Mouse (Mus musculus): ENCODE measurements around the gene Olfr645. TPM values are rescaled to one million over a fixed set of nuclear protein-coding genes. Genes with fewer than 3 reads are reported as not detected.

Olfr645 gene
- polyA plus RNA-seq, 1 experiment from 2014 or later, result not detected

GRCm38 (mm10) chr7:104035145-104035544 lies 50.1 kb downstream of the Olfr645 start, which contains the start of gene Olfr641:
Gene Olfr641 (plus strand): TSS chr7:104035445.
- H3K9ac ChIP-seq (ENCODE audit: low read depth, low read length), result no peak within 1 kb of the TSS
- no peaks in the 10 kb centered on the region for H3K4me1 ChIP-seq (ENCODE audit: control insufficient read depth, insufficient read depth, low read length)
- WGBS, result 76% methylated on average over 1 of the region's 1 CpGs
- no peaks in the 10 kb centered on the region for H3K27me3 ChIP-seq (replicated peaks; ENCODE audit: control insufficient read depth, insufficient read depth, low read length)
- H3K27ac ChIP-seq (ENCODE audit: low read length), result no peak within 1 kb of the TSS
- H3K36me3 ChIP-seq (ENCODE audit: control insufficient read depth, insufficient read depth, low read length), result no peaks in the 10 kb centered on the region
- no peak within 1 kb of the TSS for H3K4me3 ChIP-seq (ENCODE audit: low read length)
- no peak within 1 kb of the TSS for H3K4me2 ChIP-seq (ENCODE audit: low read depth, low read length)
- H3K9me3 ChIP-seq (ENCODE audit: control insufficient read depth, low read length), result no peaks in the 10 kb centered on the region
- ATAC-seq, result no peak

Other genes with a start within 250 kb of the Olfr645 start
- gene Hbb-bh2, start 244.9 kb downstream of the Olfr645 start, polyA plus RNA-seq (2015; fragmentation: Nextera tagmentation; extraction: Ambion mirVana), result not detected in 2 replicates
- 0.64 and 1.2 TPM in 2 replicates for gene Hbb-bh1, start 242.3 kb downstream of the Olfr645 start, polyA plus RNA-seq (2015; fragmentation: Nextera tagmentation; extraction: Ambion mirVana)
- 30.0 and 42.2 TPM in 2 replicates for gene Hbb-y, start 232.2 kb downstream of the Olfr645 start, polyA plus RNA-seq (2015; fragmentation: Nextera tagmentation; extraction: Ambion mirVana)
- gene Olfr66, start 199.2 kb downstream of the Olfr645 start, polyA plus RNA-seq (2015; fragmentation: Nextera tagmentation; extraction: Ambion mirVana), result not detected in 2 replicates
- gene Olfr64, start 191.0 kb downstream of the Olfr645 start, polyA plus RNA-seq (2015; fragmentation: Nextera tagmentation; extraction: Ambion mirVana), result not detected in 2 replicates
- gene Olfr65, start 182.0 kb downstream of the Olfr645 start, polyA plus RNA-seq (2015; fragmentation: Nextera tagmentation; extraction: Ambion mirVana), result not detected in 2 replicates
- gene Olfr631, start 156.6 kb downstream of the Olfr645 start, polyA plus RNA-seq (2015; fragmentation: Nextera tagmentation; extraction: Ambion mirVana), result not detected in 2 replicates
- not detected in 2 replicates for gene Olfr632, start 151.1 kb downstream of the Olfr645 start, polyA plus RNA-seq (2015; fragmentation: Nextera tagmentation; extraction: Ambion mirVana)
- gene Olfr633, start 141.0 kb downstream of the Olfr645 start, polyA plus RNA-seq (2015; fragmentation: Nextera tagmentation; extraction: Ambion mirVana), result not detected in 2 replicates
- not detected in 2 replicates for gene Olfr635, start 114.3 kb downstream of the Olfr645 start, polyA plus RNA-seq (2015; fragmentation: Nextera tagmentation; extraction: Ambion mirVana)
- not detected in 2 replicates for gene Olfr638, start 86.7 kb downstream of the Olfr645 start, polyA plus RNA-seq (2015; fragmentation: Nextera tagmentation; extraction: Ambion mirVana)
- not detected in 2 replicates for gene Olfr639, start 68.2 kb downstream of the Olfr645 start, polyA plus RNA-seq (2015; fragmentation: Nextera tagmentation; extraction: Ambion mirVana)
- gene Olfr640, start 59.9 kb downstream of the Olfr645 start, polyA plus RNA-seq (2015; fragmentation: Nextera tagmentation; extraction: Ambion mirVana), result not detected in 2 replicates
- not detected in 2 replicates for gene Olfr641, start 50.0 kb downstream of the Olfr645 start, polyA plus RNA-seq (2015; fragmentation: Nextera tagmentation; extraction: Ambion mirVana)
- gene Olfr642, start 32.8 kb downstream of the Olfr645 start, polyA plus RNA-seq (2015; fragmentation: Nextera tagmentation; extraction: Ambion mirVana), result not detected in 2 replicates
- gene 4930516K23Rik, start 24.0 kb downstream of the Olfr645 start, polyA plus RNA-seq (2015; fragmentation: Nextera tagmentation; extraction: Ambion mirVana), result not detected in 2 replicates
- gene Olfr644, start 13.6 kb downstream of the Olfr645 start, polyA plus RNA-seq (2015; fragmentation: Nextera tagmentation; extraction: Ambion mirVana), result not detected in 2 replicates
- not detected in 2 replicates for gene Olfr646, start 19.4 kb upstream of the Olfr645 start, polyA plus RNA-seq (2015; fragmentation: Nextera tagmentation; extraction: Ambion mirVana)
- not detected in 2 replicates for gene Ubqln5, start 44.4 kb upstream of the Olfr645 start, polyA plus RNA-seq (2015; fragmentation: Nextera tagmentation; extraction: Ambion mirVana)
- gene Olfr643, start 51.9 kb upstream of the Olfr645 start, polyA plus RNA-seq (2015; fragmentation: Nextera tagmentation; extraction: Ambion mirVana), result not detected in 2 replicates
- not detected in 2 replicates for gene Ubqln3, start 57.8 kb upstream of the Olfr645 start, polyA plus RNA-seq (2015; fragmentation: Nextera tagmentation; extraction: Ambion mirVana)
- gene Ubqlnl, start 65.1 kb upstream of the Olfr645 start, polyA plus RNA-seq (2015; fragmentation: Nextera tagmentation; extraction: Ambion mirVana), result not detected in 2 replicates
- not detected in 2 replicates for gene Olfm5, start 79.4 kb upstream of the Olfr645 start, polyA plus RNA-seq (2015; fragmentation: Nextera tagmentation; extraction: Ambion mirVana)
- 0.11 and 0.20 TPM in 2 replicates for gene Olfr648, start 97.9 kb upstream of the Olfr645 start, polyA plus RNA-seq (2015; fragmentation: Nextera tagmentation; extraction: Ambion mirVana)
- not detected in 2 replicates for gene Olfr649, start 110.5 kb upstream of the Olfr645 start, polyA plus RNA-seq (2015; fragmentation: Nextera tagmentation; extraction: Ambion mirVana)
- gene Trim6, start 133.3 kb upstream of the Olfr645 start, polyA plus RNA-seq (2015; fragmentation: Nextera tagmentation; extraction: Ambion mirVana), result 0.78 and 1.2 TPM in 2 replicates
- 2.0 and 2.6 TPM in 2 replicates for gene Trim34a, start 159.0 kb upstream of the Olfr645 start, polyA plus RNA-seq (2015; fragmentation: Nextera tagmentation; extraction: Ambion mirVana)
- gene Trim5, start 202.6 kb upstream of the Olfr645 start, polyA plus RNA-seq (2015; fragmentation: Nextera tagmentation; extraction: Ambion mirVana), result 0.33 and 0.47 TPM in 2 replicates
- gene Trim12a, start 230.0 kb upstream of the Olfr645 start, polyA plus RNA-seq (2015; fragmentation: Nextera tagmentation; extraction: Ambion mirVana), result 5.1 and 6.3 TPM in 2 replicates
- 0.13 TPM in 1 of 2 replicates, not detected in the other for gene Trim34b, start 244.0 kb upstream of the Olfr645 start, polyA plus RNA-seq (2015; fragmentation: Nextera tagmentation; extraction: Ambion mirVana)

Measured in intestine, embryonic 16.5 days (tissue).